Mouse (Mus musculus) bone marrow macrophage, adult 2 months (primary cell): ENCODE data around the gene Nipal4. TPM values are rescaled to one million over a fixed set of nuclear protein-coding genes. Genes with fewer than 3 reads are reported as not detected.

Experiments used
- H3K27ac ChIP-seq: 2 replicates; pipeline ENCODE4 v1.5.1; 2012; ENCODE audit warnings: low read depth, low read length; ENCODE audit not compliant: insufficient read depth
- H3K4me1 ChIP-seq: 2 replicates; pipeline ENCODE4 v1.6.1; 2012; ENCODE audit warnings: low read length; ENCODE audit not compliant: control insufficient read depth, insufficient read depth
- H3K4me3 ChIP-seq: 2 replicates; pipeline ENCODE4 v1.5.1; 2012; ENCODE audit warnings: mild to moderate bottlenecking, low read length, moderate library complexity; ENCODE audit not compliant: insufficient read depth
- CTCF ChIP-seq: IDR thresholded peaks from 2 replicates; pipeline ENCODE4 v1.5.1; 2012; ENCODE audit warnings: low read depth, mild to moderate bottlenecking, low read length, moderate library complexity
- POLR2A ChIP-seq: IDR thresholded peaks from 2 replicates; pipeline ENCODE4 v1.6.1; 2012; ENCODE audit warnings: mild to moderate bottlenecking, low read depth, low read length, borderline replicate concordance
- polyA plus RNA-seq: library from polyadenylated mRNA; stranded (reverse); fragments of >200 nt; gene quantifications from 2 replicates; pipeline ENCODE4 v1.2.4, GENCODE M21; 2012; ENCODE audit not compliant: missing spikeins, insufficient read depth, insufficient read length

The Nipal4 gene
- polyA plus RNA-seq, 1 experiment, result not detected

- peaks cover 5% of the 10 kb centered on the region; the same call in 1 of the 2 replicates for H3K4me1 ChIP-seq
- no peak overlapping the region for H3K27ac ChIP-seq
- H3K4me3 ChIP-seq, result no peak overlapping the region
- TF ChIP-seq CTCF, result no peak
- no peak for TF ChIP-seq POLR2A
Observed at GRCm38 (mm10) chr11:46102107-46102506, 64.2 kb downstream of the Nipal4 start.

Other genes starting within 250 kb of the Nipal4 start
- 4.0 and 4.1 TPM in 2 replicates for gene Lsm11, start 221.6 kb downstream of the Nipal4 start, polyA plus RNA-seq
- gene Thg1l, start 211.0 kb downstream of the Nipal4 start, polyA plus RNA-seq, result 6.2 and 8.6 TPM in 2 replicates
- not detected in 2 replicates for gene Sox30, start 186.2 kb downstream of the Nipal4 start, polyA plus RNA-seq
- gene Gm12166, start 114.2 kb downstream of the Nipal4 start, polyA plus RNA-seq, result 46.6 and 58.9 TPM in 2 replicates
- gene Adam19, start 110.5 kb downstream of the Nipal4 start, polyA plus RNA-seq, result 15.6 and 19.0 TPM in 2 replicates
- not detected in 2 replicates for gene Fndc9, start 69.0 kb upstream of the Nipal4 start, polyA plus RNA-seq
- 10.3 and 11.4 TPM in 2 replicates for gene Cyfip2, start 146.4 kb upstream of the Nipal4 start, polyA plus RNA-seq
- 0.35 TPM in 1 of 2 replicates, not detected in the other for gene Itk, start 223.0 kb upstream of the Nipal4 start, polyA plus RNA-seq
- gene Fam71b, start 230.1 kb upstream of the Nipal4 start, polyA plus RNA-seq, result not detected in 2 replicates